Mouse (Mus musculus) testis, adult 2 months (tissue): ENCODE results near the gene Mettl16. TPM values are rescaled to one million over a fixed set of nuclear protein-coding genes. Genes with fewer than 3 reads are reported as not detected.

Experiments
- H3K27ac ChIP-seq: fragments of 200-500 bp; 2 replicates; pipeline ENCODE4 v1.5.1; 2012; ENCODE audit warnings: low read depth, low read length; ENCODE audit not compliant: control insufficient read depth, insufficient read depth
- H3K27me3 ChIP-seq: fragments of 200-500 bp; 2 replicates; pipeline ENCODE4 v1.6.1; 2012; ENCODE audit warnings: mild to moderate bottlenecking, low read length, moderate library complexity; ENCODE audit not compliant: control insufficient read depth, insufficient read depth
- H3K36me3 ChIP-seq: fragments of 200-500 bp; 2 replicates; pipeline ENCODE4 v1.6.1; 2012; ENCODE audit warnings: mild to moderate bottlenecking, low read length; ENCODE audit not compliant: control insufficient read depth, insufficient read depth
- H3K4me1 ChIP-seq: fragments of 200-500 bp; 2 replicates; pipeline ENCODE4 v1.6.1; 2012; ENCODE audit warnings: low read length; ENCODE audit not compliant: control insufficient read depth, insufficient read depth
- H3K4me3 ChIP-seq: fragments of 200-500 bp; 2 replicates; pipeline ENCODE4 v1.5.1; 2012; ENCODE audit warnings: low read depth, mild to moderate bottlenecking, low read length, moderate library complexity, mixed read lengths; ENCODE audit not compliant: control insufficient read depth
- CTCF ChIP-seq: fragments of 200-500 bp; IDR thresholded peaks from 2 replicates; pipeline ENCODE4 v1.5.1; 2012; ENCODE audit warnings: low read depth, mild to moderate bottlenecking, inconsistent platforms, low read length, moderate library complexity; ENCODE audit not compliant: control insufficient read depth, insufficient read depth, insufficient replicate concordance
- POLR2A ChIP-seq: fragments of 200-500 bp; IDR thresholded peaks from 2 replicates; pipeline ENCODE4 v1.6.1; 2012; ENCODE audit warnings: low read depth, mild to moderate bottlenecking, inconsistent platforms, low read length, moderate library complexity; ENCODE audit not compliant: control insufficient read depth
- polyA plus RNA-seq: library from polyadenylated mRNA; depleted of rRNA; stranded (reverse); fragments of >200 nt; gene quantifications from 2 replicates; pipeline ENCODE4 v1.2.3, GENCODE M21; 2012

Gene Mettl16
- polyA plus RNA-seq, 1 experiment, result 5.3 TPM

GRCm38 (mm10) chr11:74850998-74851661 is 80.5 kb downstream of the Mettl16 start:
- TF ChIP-seq POLR2A, result no peak
- no peak for TF ChIP-seq CTCF

GRCm38 (mm10) chr11:74857756-74858155 is 87.1 kb downstream of the Mettl16 start:
- TF ChIP-seq POLR2A, result no peak
- no peak for TF ChIP-seq CTCF
- H3K27me3 ChIP-seq, result no peaks in the 10 kb centered on the region
- H3K27ac ChIP-seq, result no peak overlapping the region
- no peak overlapping the region for H3K4me3 ChIP-seq
- H3K36me3 ChIP-seq, result no peaks in the 10 kb centered on the region
- no peaks in the 10 kb centered on the region for H3K4me1 ChIP-seq

More at GRCm38 (mm10) chr11:74850998-74851661, 80.5 kb downstream of the Mettl16 start:
- no peaks in the 10 kb centered on the region for H3K36me3 ChIP-seq
- H3K4me1 ChIP-seq, result peaks cover 6% of the 10 kb centered on the region
- no peak overlapping the region for H3K27ac ChIP-seq
- H3K27me3 ChIP-seq, result no peaks in the 10 kb centered on the region
- H3K4me3 ChIP-seq, result no peak overlapping the region

- Histone ChIP-seq H3K36me3 (no peaks in the 10 kb centered on the region), H3K4me3 (no peak overlapping the region), H3K27ac (no peak overlapping the region), H3K4me1 (no peaks in the 10 kb centered on the region), H3K27me3 (no peaks in the 10 kb centered on the region)
- no peak for TF ChIP-seq POLR2A
- TF ChIP-seq CTCF, result no peak
These were observed 91.5 kb downstream of the Mettl16 start for GRCm38 (mm10) chr11:74862129-74862528.

- no peaks in the 10 kb centered on the region for H3K4me1 ChIP-seq
- no peaks in the 10 kb centered on the region for H3K36me3 ChIP-seq
- no peak overlapping the region for H3K27ac ChIP-seq
- TF ChIP-seq POLR2A, result no peak
- no peak for TF ChIP-seq CTCF
- no peaks in the 10 kb centered on the region for H3K27me3 ChIP-seq
- H3K4me3 ChIP-seq, result no peak overlapping the region
These were observed 92.8 kb downstream of the Mettl16 start for GRCm38 (mm10) chr11:74863471-74863870.

GRCm38 (mm10) chr11:74864421-74864820 is 93.8 kb downstream of the Mettl16 start:
- no peaks in the 10 kb centered on the region for H3K36me3 ChIP-seq
- no peaks in the 10 kb centered on the region for H3K4me1 ChIP-seq
- TF ChIP-seq POLR2A, result no peak
- no peak for TF ChIP-seq CTCF
- no peak overlapping the region for H3K4me3 ChIP-seq
- no peaks in the 10 kb centered on the region for H3K27me3 ChIP-seq
- H3K27ac ChIP-seq, result no peak overlapping the region

GRCm38 (mm10) chr11:74865252-74865651 is 94.6 kb downstream of the Mettl16 start:
- Histone ChIP-seq H3K27ac (no peak overlapping the region), H3K4me3 (no peak overlapping the region), H3K27me3 (no peaks in the 10 kb centered on the region), H3K36me3 (no peaks in the 10 kb centered on the region), H3K4me1 (no peaks in the 10 kb centered on the region)
- no peak for TF ChIP-seq POLR2A
- no peak for TF ChIP-seq CTCF

- Histone ChIP-seq H3K27ac (no peak overlapping the region), H3K4me3 (no peak overlapping the region), H3K4me1 (peaks cover 2% of the 10 kb centered on the region; the same call in 1 of the 2 replicates), H3K36me3 (no peaks in the 10 kb centered on the region), H3K27me3 (no peaks in the 10 kb centered on the region)
- no peak for TF ChIP-seq POLR2A
- no peak for TF ChIP-seq CTCF
These were observed 96.0 kb downstream of the Mettl16 start for GRCm38 (mm10) chr11:74866640-74867039.

- Histone ChIP-seq H3K4me1 (peaks cover 2% of the 10 kb centered on the region; the same call in 1 of the 2 replicates), H3K36me3 (no peaks in the 10 kb centered on the region), H3K27ac (no peak overlapping the region), H3K4me3 (no peak overlapping the region), H3K27me3 (no peaks in the 10 kb centered on the region)
- no peak for TF ChIP-seq CTCF
- TF ChIP-seq POLR2A, result no peak
These were observed 96.6 kb downstream of the Mettl16 start for GRCm38 (mm10) chr11:74867181-74867580.
